ENCODE assay signal across 8 mouse cellular contexts in the genomic region with DNA sequence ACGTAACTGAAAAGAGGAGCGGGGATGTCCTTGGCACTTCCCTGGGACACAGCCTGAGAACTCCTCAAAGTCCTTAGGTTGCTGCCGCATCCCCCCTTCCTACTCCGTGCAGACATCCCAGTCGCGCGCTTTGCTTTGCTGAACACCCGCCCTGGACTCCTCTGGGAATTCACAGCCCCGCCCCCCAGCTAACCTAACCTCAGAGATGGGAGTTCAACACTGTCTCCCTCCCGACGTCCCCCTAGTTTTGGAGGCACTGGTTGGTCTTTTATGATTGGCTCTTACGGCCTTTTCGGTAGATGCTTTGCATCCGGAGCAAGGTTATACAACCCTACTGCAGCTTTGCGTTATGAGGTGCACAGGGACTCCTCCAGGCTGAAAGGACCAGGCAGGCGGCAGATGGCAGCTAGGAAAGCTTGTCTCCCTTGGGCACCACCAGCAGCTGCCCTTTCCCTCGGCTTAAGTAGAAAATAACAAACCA. TPM values are rescaled to one million over a fixed set of nuclear protein-coding genes. Genes with fewer than 3 reads are reported as not detected.
A peak's percentile ranks its signal among the peaks of the same experiment; 100 is the strongest.
DNase-seq lines count a peak whose midpoint lies in the region; ATAC-seq lines count a peak whose summit lies in the region.

No protein-coding gene starts in this region.

- peak; percentile 71 for ATAC-seq in embryonic facial prominence, embryonic 11.5 days (replicated peaks; ENCODE audit: insufficient number of reproducible peaks, low FRiP score, low TSS enrichment, low read depth)
- peak; percentile 62; the same call in 1 of the 2 replicates for ATAC-seq in hindbrain, embryonic 14.5 days (ENCODE audit: low FRiP score)
- peak; percentile 84 for ATAC-seq in midbrain, embryonic 13.5 days

- WGBS in embryonic facial prominence, embryonic 11.5 days = under 1% methylated on average over 17 of the region's 17 CpGs
- WGBS in hindbrain, embryonic 14.5 days = 1% methylated on average over 17 of the region's 17 CpGs
- under 1% methylated on average over 17 of the region's 17 CpGs for WGBS in midbrain, embryonic 13.5 days

- H3K27me3 ChIP-seq in embryonic facial prominence, embryonic 11.5 days (ENCODE audit: control insufficient read depth, insufficient read depth, low read length) = peaks cover 3% of the 10 kb centered on the region; the same call in 1 of the 2 replicates
- H3K27me3 ChIP-seq in hindbrain, embryonic 14.5 days (ENCODE audit: control insufficient read depth, insufficient read depth, low read length) = peaks cover 43% of the 10 kb centered on the region
- H3K27me3 ChIP-seq in midbrain, embryonic 13.5 days = peaks cover 44% of the 10 kb centered on the region

- no peak overlapping the region for H3K27ac ChIP-seq in embryonic facial prominence, embryonic 11.5 days (replicated peaks; ENCODE audit: low read depth, low read length)
- H3K27ac ChIP-seq in hindbrain, embryonic 14.5 days = no peak overlapping the region
- H3K27ac ChIP-seq in midbrain, embryonic 13.5 days = no peak overlapping the region

- H3K9me3 ChIP-seq in embryonic facial prominence, embryonic 11.5 days (replicated peaks; ENCODE audit: control insufficient read depth, low read length) = no peaks in the 10 kb centered on the region
- H3K9me3 ChIP-seq in hindbrain, embryonic 14.5 days (ENCODE audit: control insufficient read depth, low read length) = no peaks in the 10 kb centered on the region
- H3K9me3 ChIP-seq in midbrain, embryonic 13.5 days = no peaks in the 10 kb centered on the region

- H3K4me3 ChIP-seq in embryonic facial prominence, embryonic 11.5 days (ENCODE audit: low read depth, low read length) = peak overlapping the region; percentile 62
- peak overlapping the region; percentile 56 for H3K4me3 ChIP-seq in hindbrain, embryonic 14.5 days (replicated peaks; ENCODE audit: low read length)
- peak overlapping the region; percentile 59 for H3K4me3 ChIP-seq in midbrain, embryonic 13.5 days (replicated peaks)

- intact Hi-C loops in gastrocnemius, postnatal 36 days (cut with DNase I) = no loop called here
- intact Hi-C loops in left cerebral cortex, postnatal 25 days (cut with DNase I) = loop anchor here (2.0 to 5.0 kb wide), 3 partner anchors 61 to 108 kb away; no protein-coding TSS in a partner anchor

- 0 out of 2 replicates have a peak, but pooled peaks cover 3% of the 10 kb centered on the region for H3K4me1 ChIP-seq in embryonic facial prominence, embryonic 11.5 days (ENCODE audit: control insufficient read depth, insufficient read depth, low read length)
- H3K4me1 ChIP-seq in hindbrain, embryonic 14.5 days (replicated peaks; ENCODE audit: control insufficient read depth, insufficient read depth, low read length) = peaks cover 14% of the 10 kb centered on the region
- H3K4me1 ChIP-seq in midbrain, embryonic 13.5 days (replicated peaks) = peaks cover 23% of the 10 kb centered on the region

- DNase-seq in gastrocnemius, postnatal 10 days = peak; percentile 12
- DNase-seq in gastrocnemius, postnatal 36 days = no peak
- DNase-seq in embryonic facial prominence, embryonic 11.5 days (ENCODE audit: low spot score) = peak; percentile 64
- DNase-seq in hindbrain, embryonic 14.5 days (ENCODE audit: low spot score) = peak; percentile 44
- DNase-seq in left cerebral cortex, postnatal 25 days (ENCODE audit: low spot score in 2 of 2) = peak; percentile 16 to 61
- peak; percentile 62 for DNase-seq in testis, postnatal 10 days (ENCODE audit: low spot score)
- no peak for DNase-seq in ovary, postnatal 10 days (ENCODE audit: low spot score)

- H3K9ac ChIP-seq in embryonic facial prominence, embryonic 11.5 days (replicated peaks; ENCODE audit: low read length) = no peak overlapping the region; the same call in 1 of the 2 replicates
- peak overlapping the region; percentile 53; the same call in 1 of the 2 replicates for H3K9ac ChIP-seq in hindbrain, embryonic 14.5 days
- no peak overlapping the region for H3K9ac ChIP-seq in midbrain, embryonic 13.5 days (replicated peaks)

- H3K36me3 ChIP-seq in embryonic facial prominence, embryonic 11.5 days (replicated peaks; ENCODE audit: control insufficient read depth, insufficient read depth, low read depth, low read length) = no peaks in the 10 kb centered on the region
- no peaks in the 10 kb centered on the region for H3K36me3 ChIP-seq in hindbrain, embryonic 14.5 days (replicated peaks; ENCODE audit: control insufficient read depth, insufficient read depth)
- H3K36me3 ChIP-seq in midbrain, embryonic 13.5 days = no peaks in the 10 kb centered on the region

- peak overlapping the region; percentile 99 for H3K4me2 ChIP-seq in embryonic facial prominence, embryonic 11.5 days (ENCODE audit: low read depth, low read length)
- H3K4me2 ChIP-seq in hindbrain, embryonic 14.5 days (replicated peaks) = peak overlapping the region; percentile 98
- H3K4me2 ChIP-seq in midbrain, embryonic 13.5 days (replicated peaks) = peak overlapping the region; percentile 98

RNA-seq across cellular contexts. Expression of a gene that starts 0.8 kb away (rescaled TPM):
- total RNA-seq in gastrocnemius, postnatal 10 days (2021) = not detected
- total RNA-seq in gastrocnemius, postnatal 36 days (2021) = not detected
- 6.2 and 6.9 TPM in 2 replicates for polyA plus RNA-seq in embryonic facial prominence, embryonic 11.5 days (2014; fragmentation: Nextera tagmentation; extraction: Ambion mirVana)
- 1.9 and 2.8 TPM in 2 replicates for polyA plus RNA-seq in hindbrain, embryonic 14.5 days (2014; fragmentation: Nextera tagmentation; extraction: Ambion mirVana)
- total RNA-seq in left cerebral cortex, postnatal 25 days (2021) = 1 to 10 TPM; 7.7 to 8.9 TPM
- 1.1 and 1.6 TPM in 2 replicates for polyA plus RNA-seq in midbrain, embryonic 13.5 days (2015; fragmentation: Nextera tagmentation; extraction: Ambion mirVana)

Comparison
In these comparisons a context has a peak if more than half of its experiments do, and no peak if none do; other contexts are left out.
1. DNase-seq: peak in gastrocnemius, postnatal 10 days (single experiment), embryonic facial prominence, embryonic 11.5 days (single experiment), hindbrain, embryonic 14.5 days (single experiment), left cerebral cortex, postnatal 25 days (2 of 2) and testis, postnatal 10 days (single experiment); none in gastrocnemius, postnatal 36 days (0 of 2) and ovary, postnatal 10 days (single experiment).
2. RNA of a gene that starts 0.8 kb away (total RNA-seq): 7.7 to 8.9 TPM in left cerebral cortex, postnatal 25 days; not detected in gastrocnemius, postnatal 10 days and not detected in gastrocnemius, postnatal 36 days; every median in the first group is over 4 times any median in the second.
3. Peak in every context shown above with its lines, with median percentiles within 50 percentile points of each other: ATAC-seq, H3K4me2 ChIP-seq and H3K4me3 ChIP-seq.